Mouse (Mus musculus): ENCODE data around the gene Srcin1.

DNA sequence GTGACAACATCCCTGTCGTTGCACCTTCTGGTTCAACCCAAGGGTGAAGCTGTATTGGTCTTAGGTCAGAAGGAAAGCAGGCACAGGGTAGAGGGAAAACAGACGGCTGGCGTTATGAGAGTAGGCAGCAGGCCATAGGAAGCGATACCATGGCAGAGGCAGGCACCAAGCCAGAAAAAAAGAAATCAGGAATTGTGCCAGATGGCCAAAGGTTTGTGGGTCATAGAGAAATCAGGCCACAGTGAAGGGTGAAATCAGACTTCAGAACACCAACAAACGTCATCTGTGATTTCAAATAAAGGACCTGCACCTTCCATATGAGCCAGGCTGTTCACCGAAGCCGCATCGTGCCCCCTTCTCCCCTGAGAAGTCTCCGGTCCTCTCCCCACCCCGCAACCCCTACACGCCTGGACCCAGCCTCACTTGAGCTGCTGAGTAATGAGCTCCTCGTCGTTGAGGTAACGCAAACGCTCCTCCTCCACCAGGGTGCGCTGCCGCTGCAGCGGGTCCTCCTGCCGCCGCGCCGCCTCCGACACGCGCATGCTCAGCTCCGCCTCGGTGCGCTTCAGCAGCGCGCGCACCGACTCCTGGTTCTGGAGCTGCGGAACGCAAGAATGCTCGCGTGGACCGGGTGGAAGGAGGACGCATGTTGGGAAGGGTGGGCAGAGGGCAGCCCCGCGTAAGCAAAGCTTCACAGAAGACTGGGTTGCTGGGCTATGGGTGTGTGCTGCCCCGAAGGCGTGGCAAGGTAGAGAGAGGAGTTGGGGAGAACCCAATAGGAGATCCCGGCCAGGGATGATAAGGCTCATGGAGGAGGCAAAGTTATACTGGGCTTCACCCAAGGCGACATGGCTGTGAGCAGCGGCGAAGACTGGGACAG is 44.4 kb downstream of the Srcin1 start:
- no peak for TF ChIP-seq POLR2A (IDR thresholded peaks at IDR 0.05; ENCODE audit: borderline replicate concordance, extremely low read depth, insufficient read depth, insufficient read length, poor library complexity, severe bottlenecking)
- TF ChIP-seq CTCF (IDR thresholded peaks at IDR 0.05; ENCODE audit: borderline replicate concordance, extremely low read depth, insufficient read depth, insufficient read length), result peak; percentile 98
